Mouse (Mus musculus) stomach, embryonic 15.5 days (tissue): ENCODE results near the gene Gm9945. TPM values are rescaled to one million over a fixed set of nuclear protein-coding genes. Genes with fewer than 3 reads are reported as not detected.
A peak's percentile ranks its signal among the peaks of the same experiment; 100 is the strongest.

Experiments used
- ATAC-seq: fragments of 200-750 bp; cut with Nextera tagmentation; 2 replicates; pipeline ENCODE4 v1.8.0; 2017; ENCODE audit warnings: low read depth, moderate number of reproducible peaks, moderate TSS enrichment; ENCODE audit not compliant: insufficient read depth, low FRiP score
- H3K27ac ChIP-seq: fragments of 300-500 bp; sonication (generic); 2 replicates; pipeline ENCODE4 v1.5.1; 2015; ENCODE audit warnings: mild to moderate bottlenecking, inconsistent platforms
- H3K27me3 ChIP-seq: fragments of 300-500 bp; sonication (generic); replicated peaks from 2 replicates; pipeline ENCODE4 v1.6.1; 2015; ENCODE audit warnings: inconsistent platforms
- H3K36me3 ChIP-seq: fragments of 300-500 bp; sonication (generic); 2 replicates; pipeline ENCODE4 v1.6.1; 2015; ENCODE audit warnings: inconsistent platforms
- H3K4me1 ChIP-seq: fragments of 300-500 bp; sonication (generic); 2 replicates; pipeline ENCODE4 v1.6.1; 2015; ENCODE audit warnings: inconsistent platforms
- H3K4me2 ChIP-seq: fragments of 300-500 bp; sonication (generic); 2 replicates; pipeline ENCODE4 v1.6.1; 2015; ENCODE audit warnings: mild to moderate bottlenecking, inconsistent platforms
- H3K4me3 ChIP-seq: fragments of 300-500 bp; sonication (generic); replicated peaks from 2 replicates; pipeline ENCODE4 v1.5.1; 2015; ENCODE audit warnings: inconsistent platforms
- H3K9ac ChIP-seq: fragments of 300-500 bp; sonication (generic); 2 replicates; pipeline ENCODE4 v1.6.1; 2015; ENCODE audit warnings: inconsistent platforms
- H3K9me3 ChIP-seq: fragments of 300-500 bp; sonication (generic); 2 replicates; pipeline ENCODE4 v1.6.1; 2016; ENCODE audit warnings: inconsistent platforms
- WGBS: fragments of 180-500 bp; shearing (Covaris S2); methylation state at CpG from one replicate; pipeline ENCODE4 v1.1.7; 2015; 5-methylcytosine and 5-hydroxymethylcytosine counted together
- polyA plus RNA-seq: library from polyadenylated mRNA; unstranded; fragments of >200 nt; fragmentation: Nextera tagmentation; extraction: Ambion mirVana; gene quantifications from 2 replicates; pipeline ENCODE4 v1.2.1, GENCODE M21; 2015

Gene Gm9945
- polyA plus RNA-seq, 1 experiment from 2014 or later, result not detected

GRCm38 (mm10) chr11:53463551-53464424 is 16.2 kb upstream of the Gm9945 start:
- Histone ChIP-seq H3K27me3 (peaks cover 56% of the 10 kb centered on the region), H3K4me2 (peak overlapping the region; percentile 93), H3K4me1 (peaks cover 14% of the 10 kb centered on the region), H3K9me3 (no peaks in the 10 kb centered on the region), H3K9ac (no peak overlapping the region), H3K36me3 (no peaks in the 10 kb centered on the region), H3K27ac (no peak overlapping the region), H3K4me3 (peak overlapping the region; percentile 45)
- ATAC-seq, result no peak
- 6% methylated on average over 55 of the region's 55 CpGs for WGBS

- no peaks in the 10 kb centered on the region for H3K36me3 ChIP-seq
- ATAC-seq, result no peak
- no peak overlapping the region for H3K27ac ChIP-seq
- H3K9ac ChIP-seq, result no peak overlapping the region
- H3K4me3 ChIP-seq, result peak overlapping the region; percentile 35
- H3K4me1 ChIP-seq, result peaks cover 19% of the 10 kb centered on the region
- H3K4me2 ChIP-seq, result peak overlapping the region; percentile 74
- H3K9me3 ChIP-seq, result no peaks in the 10 kb centered on the region
- WGBS, result 8% methylated on average over 40 of the region's 40 CpGs
- H3K27me3 ChIP-seq, result peaks cover 66% of the 10 kb centered on the region
Measured at GRCm38 (mm10) chr11:53466231-53466971, 13.6 kb upstream of the Gm9945 start.

DNA sequence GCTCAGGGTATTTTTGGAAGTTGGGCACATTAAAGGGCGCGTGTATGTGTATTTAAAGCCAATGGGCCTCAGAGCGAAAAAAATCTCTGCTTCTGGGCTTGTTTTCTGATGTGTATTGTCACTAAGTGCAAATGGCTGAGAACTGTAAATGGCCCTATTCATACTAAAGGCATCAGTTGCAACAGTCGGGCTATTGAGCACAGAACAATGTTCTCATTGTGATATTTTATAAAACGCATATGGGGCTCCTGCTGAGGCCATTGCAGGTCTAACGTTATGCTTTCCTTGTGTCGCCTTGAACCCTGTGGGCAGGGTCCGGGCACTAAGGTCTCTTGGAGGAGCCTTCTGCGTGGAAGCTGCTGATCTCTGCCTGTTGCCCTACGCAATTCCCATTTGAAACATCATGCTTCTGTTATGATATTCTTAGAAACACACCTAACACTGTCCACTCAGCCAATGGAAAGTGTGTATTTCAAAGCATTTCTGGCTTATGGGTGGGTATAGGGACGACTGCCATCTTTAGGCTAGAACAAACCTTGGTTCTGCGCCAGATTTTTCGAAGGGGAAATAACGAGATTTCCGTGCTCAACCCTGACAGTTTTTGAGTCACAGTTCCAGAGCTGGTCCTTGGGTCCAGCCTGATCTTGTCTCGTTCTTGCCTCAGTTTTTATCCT is 10.5 kb upstream of the Gm9945 start:
- 41% methylated on average over 16 of the region's 16 CpGs for WGBS

DNA sequence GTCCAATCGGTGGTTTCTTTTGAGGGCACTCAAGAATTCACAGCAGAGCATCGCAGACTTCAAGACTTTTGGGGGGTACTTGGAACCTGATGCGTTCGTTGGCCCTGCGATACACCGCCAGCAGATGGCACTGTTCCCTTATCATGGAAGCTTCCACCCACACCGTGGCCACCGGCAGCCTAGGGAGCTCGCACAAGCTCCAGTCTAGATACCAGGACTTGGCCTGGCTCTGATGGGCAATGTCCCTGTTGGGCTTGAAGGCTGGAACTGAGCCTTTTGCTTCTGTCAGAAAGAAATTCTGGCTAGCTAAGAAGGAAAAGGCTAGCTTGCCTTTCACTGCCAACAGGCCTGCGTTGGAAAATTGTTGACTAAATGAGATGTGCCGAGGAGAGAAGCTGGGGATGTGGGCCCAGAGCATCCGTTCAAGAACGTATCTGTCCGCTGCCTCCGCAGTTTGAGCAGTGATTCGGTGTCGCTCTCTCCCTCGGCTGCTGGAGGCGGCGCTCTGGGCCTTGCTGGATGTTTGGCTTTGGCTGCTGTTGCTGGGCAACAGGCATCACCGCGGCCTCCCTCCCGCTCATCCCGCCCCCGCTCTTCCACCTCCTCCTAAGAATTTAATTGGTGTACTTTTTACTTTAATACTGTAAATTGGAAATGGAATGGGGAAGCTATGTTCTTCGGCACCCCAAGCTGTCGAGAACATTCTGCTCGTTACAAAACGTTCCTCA is 9.8 kb upstream of the Gm9945 start, which contains the start of gene Gm9837:
Gene Gm9837 (minus strand): TSS at position 512 of the 728 bp plus-strand sequence.
- Histone ChIP-seq H3K36me3 (no peaks in the 10 kb centered on the region), H3K9me3 (no peaks in the 10 kb centered on the region), H3K9ac (no peak within 1 kb of the TSS), H3K4me1 (peaks cover 9% of the 10 kb centered on the region; the same call in 1 of the 2 replicates), H3K27ac (no peak within 1 kb of the TSS), H3K4me3 (peak within 1 kb of the TSS; percentile 6; the same call in 1 of the 2 replicates), H3K27me3 (peaks cover 50% of the 10 kb centered on the region), H3K4me2 (peak within 1 kb of the TSS; percentile 49)
- peak; percentile 73; the same call in 1 of the 2 replicates for ATAC-seq
- WGBS, result 5% methylated on average over 29 of the region's 29 CpGs

More for the DNA sequence above, 10.5 kb upstream of the Gm9945 start:
- Histone ChIP-seq H3K4me3 (0 out of 2 replicates have a peak overlapping the region, but pooled peaks have one; percentile 6), H3K4me1 (peaks cover 9% of the 10 kb centered on the region; the same call in 1 of the 2 replicates), H3K36me3 (no peaks in the 10 kb centered on the region), H3K9ac (no peak overlapping the region), H3K27ac (no peak overlapping the region), H3K27me3 (peaks cover 53% of the 10 kb centered on the region), H3K4me2 (peak overlapping the region; percentile 49; the same call in 1 of the 2 replicates), H3K9me3 (no peaks in the 10 kb centered on the region)
- ATAC-seq, result no peak

DNA sequence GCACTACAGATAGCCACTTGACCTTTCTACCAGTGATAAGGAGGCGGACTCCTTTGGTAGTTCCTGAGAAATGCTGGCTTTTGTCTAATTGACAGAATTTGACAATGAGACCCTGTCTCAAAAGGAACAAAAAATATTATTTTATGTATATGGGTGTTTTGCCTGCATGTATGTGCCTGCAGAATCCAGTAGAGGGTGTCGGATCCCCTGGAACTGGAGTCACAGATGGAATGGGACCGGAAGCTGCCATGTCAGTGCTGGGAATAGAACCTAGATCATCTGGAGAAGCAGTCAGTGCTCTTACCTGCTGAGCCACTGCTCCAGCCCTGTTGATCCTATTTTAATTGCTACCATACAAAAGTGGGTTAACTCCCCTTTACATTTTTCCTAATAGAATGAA is 7.3 kb upstream of the Gm9945 start:
- Histone ChIP-seq H3K4me3 (no peak overlapping the region), H3K9ac (no peak overlapping the region), H3K4me2 (no peak overlapping the region), H3K36me3 (no peaks in the 10 kb centered on the region), H3K9me3 (no peaks in the 10 kb centered on the region), H3K27me3 (peaks cover 53% of the 10 kb centered on the region), H3K27ac (no peak overlapping the region), H3K4me1 (peaks cover 5% of the 10 kb centered on the region; the same call in 1 of the 2 replicates)
- whole genome bisulfite sequencing, result 73% methylated on average over 3 of the region's 3 CpGs
- ATAC-seq, result no peak

GRCm38 (mm10) chr11:53475620-53476019 is 4.3 kb upstream of the Gm9945 start:
- Histone ChIP-seq H3K36me3 (no peaks in the 10 kb centered on the region), H3K4me3 (no peak overlapping the region), H3K4me1 (peaks cover 17% of the 10 kb centered on the region), H3K4me2 (no peak overlapping the region), H3K27me3 (peaks cover 75% of the 10 kb centered on the region), H3K9ac (no peak overlapping the region), H3K9me3 (no peaks in the 10 kb centered on the region), H3K27ac (no peak overlapping the region)
- 30% methylated on average over 8 of the region's 8 CpGs for WGBS
- ATAC-seq, result no peak

GRCm38 (mm10) chr11:53477833-53478232 is 2.1 kb upstream of the Gm9945 start:
- H3K27me3 ChIP-seq, result peaks cover 66% of the 10 kb centered on the region
- no peak for ATAC-seq

DNA sequence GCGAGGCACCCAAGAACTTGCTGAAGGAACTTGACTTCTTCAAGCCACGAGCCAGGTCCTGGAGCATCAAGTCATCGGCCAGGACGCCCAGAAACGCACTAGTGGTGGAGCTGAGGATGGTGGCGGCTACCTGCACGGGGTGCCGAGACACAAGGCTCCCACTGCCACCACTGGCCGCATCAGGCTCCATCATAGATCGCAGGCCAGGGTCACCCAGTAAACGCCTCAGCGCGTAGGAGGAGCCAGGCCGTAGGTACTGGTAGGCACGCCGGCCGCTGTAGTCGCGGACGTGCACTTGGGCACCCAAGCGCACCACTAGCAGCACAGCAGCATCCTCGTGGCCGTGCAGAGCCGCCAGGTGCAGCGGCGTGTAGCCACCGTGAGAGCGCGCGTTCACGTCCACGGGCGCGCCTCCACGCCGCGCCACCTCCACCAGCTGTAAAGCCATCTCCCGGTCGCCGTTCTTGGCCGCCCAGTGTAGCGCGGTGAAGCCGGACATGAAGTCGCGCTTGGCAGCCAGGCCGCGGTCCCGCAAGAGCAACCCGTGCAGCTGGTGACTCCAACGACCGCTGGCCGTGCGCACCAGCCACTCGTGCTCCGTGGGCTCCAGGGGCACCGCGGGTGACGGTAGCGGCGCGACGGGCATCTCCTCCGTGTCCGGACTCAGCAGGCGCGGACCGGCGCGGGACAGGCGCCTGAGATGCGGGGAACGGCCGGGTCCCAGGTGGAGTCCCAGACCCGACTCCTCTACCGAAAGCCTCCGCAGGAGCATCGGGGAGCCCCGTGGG is 1.4 kb upstream of the Gm9945 start:
- H3K9ac ChIP-seq, result no peak overlapping the region
- 6% methylated on average over 79 of the region's 79 CpGs for WGBS
- H3K27ac ChIP-seq, result no peak overlapping the region
- peak overlapping the region; percentile 91 for H3K4me2 ChIP-seq
- no peaks in the 10 kb centered on the region for H3K36me3 ChIP-seq
- H3K27me3 ChIP-seq, result peaks cover 63% of the 10 kb centered on the region
- no peaks in the 10 kb centered on the region for H3K9me3 ChIP-seq
- no peak for ATAC-seq
- H3K4me1 ChIP-seq, result peaks cover 17% of the 10 kb centered on the region
- H3K4me3 ChIP-seq, result peak overlapping the region; percentile 46

More at GRCm38 (mm10) chr11:53477833-53478232, 2.1 kb upstream of the Gm9945 start:
- H3K4me1 ChIP-seq, result peaks cover 17% of the 10 kb centered on the region
- WGBS, result 50% methylated on average over 7 of the region's 7 CpGs
- no peak overlapping the region for H3K27ac ChIP-seq
- H3K9ac ChIP-seq, result no peak overlapping the region
- H3K36me3 ChIP-seq, result no peaks in the 10 kb centered on the region
- peak overlapping the region; percentile 46 for H3K4me3 ChIP-seq
- H3K9me3 ChIP-seq, result no peaks in the 10 kb centered on the region
- no peak overlapping the region for H3K4me2 ChIP-seq

GRCm38 (mm10) chr11:53479171-53479782 is 689 bp upstream of the Gm9945 start:
- 0 out of 2 replicates have a peak overlapping the region, but pooled peaks have one; percentile 5 for H3K9ac ChIP-seq
- peaks cover 57% of the 10 kb centered on the region for H3K27me3 ChIP-seq
- no peak overlapping the region for H3K27ac ChIP-seq
- no peaks in the 10 kb centered on the region for H3K9me3 ChIP-seq
- WGBS, result under 1% methylated on average over 62 of the region's 62 CpGs
- H3K4me2 ChIP-seq, result peak overlapping the region; percentile 91
- peak overlapping the region; percentile 46 for H3K4me3 ChIP-seq
- peaks cover 17% of the 10 kb centered on the region for H3K4me1 ChIP-seq
- no peaks in the 10 kb centered on the region for H3K36me3 ChIP-seq
- ATAC-seq, result no peak

DNA sequence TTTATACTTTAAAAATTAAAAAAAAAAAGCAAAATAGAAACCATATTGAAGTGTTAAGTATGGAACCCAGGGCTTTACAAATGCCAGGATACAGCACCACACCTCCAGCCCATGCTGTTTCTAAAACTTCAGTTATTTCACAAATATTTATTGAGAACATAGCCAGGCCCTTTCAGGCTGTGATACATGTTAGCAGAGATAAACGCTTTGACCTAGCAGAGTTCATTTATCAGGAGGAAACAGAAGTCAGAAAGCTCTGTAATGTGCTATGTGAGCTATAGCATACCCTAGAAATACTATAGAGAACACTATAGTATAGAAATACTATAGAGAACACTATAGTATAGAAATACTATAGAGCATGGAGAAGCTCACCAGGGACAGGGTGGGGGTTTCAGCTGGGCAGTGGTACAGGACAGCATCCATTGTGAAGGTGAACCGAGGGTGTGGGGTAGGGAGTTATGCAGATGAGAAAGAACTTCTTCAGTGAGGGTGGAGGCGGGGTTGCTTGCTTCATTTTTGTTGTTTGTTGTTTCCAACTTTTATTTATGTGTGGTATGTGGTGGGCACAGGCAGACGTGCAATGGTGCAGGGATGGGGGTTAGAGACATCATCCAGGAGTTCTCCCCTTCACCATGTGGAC is 1.2 kb downstream of the Gm9945 start:
- Histone ChIP-seq H3K27me3 (peaks cover 41% of the 10 kb centered on the region), H3K36me3 (no peaks in the 10 kb centered on the region), H3K27ac (no peak overlapping the region), H3K4me1 (peaks cover 17% of the 10 kb centered on the region), H3K4me2 (no peak overlapping the region), H3K9me3 (no peaks in the 10 kb centered on the region), H3K4me3 (no peak overlapping the region), H3K9ac (no peak overlapping the region)
- 59% methylated on average over 4 of the region's 4 CpGs for WGBS
- ATAC-seq, result peak; percentile 61; the same call in 1 of the 2 replicates
